Mouse (Mus musculus): Measurements from ENCODE around the gene Nup107. TPM values are rescaled to one million over a fixed set of nuclear protein-coding genes. Genes with fewer than 3 reads are reported as not detected.
"Not testable (repeated sequence)": the region's sequence is repeated elsewhere in the genome, so short reads cannot be mapped to it uniquely, and the experiment has no call there.

Gene Nup107
- polyA plus RNA-seq, 1 experiment from 2014 or later, result 87.5 TPM

GRCm38 (mm10) chr10:117709930-117710603 lies 82.4 kb downstream of the Nup107 start:
- ATAC-seq (ENCODE audit: low FRiP score), result peak; percentile 88
- Histone ChIP-seq H3K27me3 (no peaks in the 10 kb centered on the region), H3K4me2 (peak overlapping the region; percentile 72), H3K27ac (peak overlapping the region; percentile 97), H3K9me3 (no peaks in the 10 kb centered on the region), H3K36me3 (replicated peaks) (peaks cover 27% of the 10 kb centered on the region), H3K4me1 (peaks cover 20% of the 10 kb centered on the region), H3K9ac (peak overlapping the region; percentile 98), H3K4me3 (replicated peaks) (peak overlapping the region; percentile 83)
- under 1% methylated on average over 63 of the region's 71 CpGs for WGBS

GRCm38 (mm10) chr10:117709326-117709830 lies 83.1 kb downstream of the Nup107 start:
- Histone ChIP-seq H3K27ac (peak overlapping the region; percentile 97; the same call in 1 of the 2 replicates), H3K9me3 (no peaks in the 10 kb centered on the region), H3K36me3 (replicated peaks) (peaks cover 34% of the 10 kb centered on the region), H3K4me2 (peak overlapping the region; percentile 72), H3K27me3 (no peaks in the 10 kb centered on the region), H3K4me1 (peaks cover 20% of the 10 kb centered on the region), H3K4me3 (replicated peaks) (peak overlapping the region; percentile 83), H3K9ac (peak overlapping the region; percentile 98)
- WGBS, result 62% methylated on average over 12 of the region's 12 CpGs
- ATAC-seq (ENCODE audit: low FRiP score), result no peak

GRCm38 (mm10) chr10:117708856-117709255 lies 83.6 kb downstream of the Nup107 start:
- peak overlapping the region; percentile 72 for H3K4me2 ChIP-seq
- 93% methylated on average over 9 of the region's 9 CpGs for WGBS
- ATAC-seq (ENCODE audit: low FRiP score), result no peak
- no peaks in the 10 kb centered on the region for H3K9me3 ChIP-seq
- peak overlapping the region; percentile 83 for H3K4me3 ChIP-seq (replicated peaks)
- H3K9ac ChIP-seq, result peak overlapping the region; percentile 98; the same call in 1 of the 2 replicates
- H3K4me1 ChIP-seq, result peaks cover 20% of the 10 kb centered on the region
- H3K36me3 ChIP-seq (replicated peaks), result peaks cover 39% of the 10 kb centered on the region
- H3K27ac ChIP-seq, result no peak overlapping the region
- no peaks in the 10 kb centered on the region for H3K27me3 ChIP-seq

- H3K9ac ChIP-seq, result no peak overlapping the region
- H3K36me3 ChIP-seq (replicated peaks), result peaks cover 44% of the 10 kb centered on the region
- ATAC-seq (ENCODE audit: low FRiP score), result no peak
- H3K27ac ChIP-seq, result no peak overlapping the region
- H3K4me2 ChIP-seq, result no peak overlapping the region
- H3K9me3 ChIP-seq, result no peaks in the 10 kb centered on the region
- peaks cover 20% of the 10 kb centered on the region for H3K4me1 ChIP-seq
- H3K27me3 ChIP-seq, result no peaks in the 10 kb centered on the region
- 96% methylated on average over 2 of the region's 2 CpGs for WGBS
- H3K4me3 ChIP-seq (replicated peaks), result no peak overlapping the region
Observed at GRCm38 (mm10) chr10:117708376-117708775, 84.1 kb downstream of the Nup107 start.

GRCm38 (mm10) chr10:117707114-117707838 lies 85.2 kb downstream of the Nup107 start:
- no peaks in the 10 kb centered on the region for H3K27me3 ChIP-seq
- no peaks in the 10 kb centered on the region for H3K9me3 ChIP-seq
- no peak overlapping the region for H3K9ac ChIP-seq
- WGBS, result 96% methylated on average over 2 of the region's 2 CpGs
- no peak for ATAC-seq (ENCODE audit: low FRiP score)
- no peak overlapping the region for H3K4me3 ChIP-seq (replicated peaks)
- H3K36me3 ChIP-seq (replicated peaks), result peaks cover 53% of the 10 kb centered on the region
- H3K27ac ChIP-seq, result no peak overlapping the region
- peaks cover 20% of the 10 kb centered on the region for H3K4me1 ChIP-seq
- no peak overlapping the region for H3K4me2 ChIP-seq

- no peak overlapping the region for H3K9ac ChIP-seq
- H3K27me3 ChIP-seq, result no peaks in the 10 kb centered on the region
- peaks cover 18% of the 10 kb centered on the region for H3K4me1 ChIP-seq
- no peak overlapping the region for H3K4me2 ChIP-seq
- ATAC-seq (ENCODE audit: low FRiP score), result no peak
- WGBS, result 94% methylated on average over 6 of the region's 6 CpGs
- no peaks in the 10 kb centered on the region for H3K9me3 ChIP-seq
- H3K36me3 ChIP-seq (replicated peaks), result peaks cover 62% of the 10 kb centered on the region
- no peak overlapping the region for H3K4me3 ChIP-seq (replicated peaks)
- no peak overlapping the region for H3K27ac ChIP-seq
Observed at GRCm38 (mm10) chr10:117706440-117706839, 86.1 kb downstream of the Nup107 start.

GRCm38 (mm10) chr10:117705806-117706205 lies 86.7 kb downstream of the Nup107 start:
- no peak for ATAC-seq (ENCODE audit: low FRiP score)
- H3K27ac ChIP-seq, result no peak overlapping the region
- H3K4me3 ChIP-seq (replicated peaks), result no peak overlapping the region
- no peak overlapping the region for H3K4me2 ChIP-seq
- H3K27me3 ChIP-seq, result no peaks in the 10 kb centered on the region
- H3K9ac ChIP-seq, result no peak overlapping the region
- H3K4me1 ChIP-seq, result peaks cover 14% of the 10 kb centered on the region
- no peaks in the 10 kb centered on the region for H3K9me3 ChIP-seq
- peaks cover 66% of the 10 kb centered on the region for H3K36me3 ChIP-seq (replicated peaks)

GRCm38 (mm10) chr10:117704964-117705335 lies 87.6 kb downstream of the Nup107 start:
- no peak for ATAC-seq (ENCODE audit: low FRiP score)
- Histone ChIP-seq H3K4me2 (no peak overlapping the region), H3K9ac (no peak overlapping the region), H3K27me3 (no peaks in the 10 kb centered on the region), H3K36me3 (replicated peaks) (peaks cover 75% of the 10 kb centered on the region), H3K4me1 (peaks cover 14% of the 10 kb centered on the region), H3K27ac (no peak overlapping the region), H3K4me3 (replicated peaks) (no peak overlapping the region), H3K9me3 (no peaks in the 10 kb centered on the region)
- WGBS, result 95% methylated on average over 6 of the region's 6 CpGs

GRCm38 (mm10) chr10:117704314-117704963 lies 88.1 kb downstream of the Nup107 start:
- peaks cover 13% of the 10 kb centered on the region for H3K4me1 ChIP-seq
- WGBS, result 98% methylated on average over 6 of the region's 6 CpGs
- not testable (repeated sequence) for H3K9ac ChIP-seq; H3K9me3 ChIP-seq; H3K27me3 ChIP-seq; ATAC-seq (ENCODE audit: low FRiP score); H3K4me2 ChIP-seq; H3K27ac ChIP-seq; H3K4me3 ChIP-seq (replicated peaks)
- H3K36me3 ChIP-seq (replicated peaks), result peaks cover 80% of the 10 kb centered on the region

- no peaks in the 10 kb centered on the region for H3K9me3 ChIP-seq
- no peak overlapping the region for H3K4me2 ChIP-seq
- H3K36me3 ChIP-seq (replicated peaks), result peaks cover 85% of the 10 kb centered on the region
- no peak for ATAC-seq (ENCODE audit: low FRiP score)
- H3K9ac ChIP-seq, result no peak overlapping the region
- 97% methylated on average over 3 of the region's 3 CpGs for WGBS
- H3K4me3 ChIP-seq (replicated peaks), result no peak overlapping the region
- no peak overlapping the region for H3K27ac ChIP-seq
- peaks cover 4% of the 10 kb centered on the region for H3K4me1 ChIP-seq
- H3K27me3 ChIP-seq, result no peaks in the 10 kb centered on the region
Observed at GRCm38 (mm10) chr10:117703506-117703905, 89.0 kb downstream of the Nup107 start.

GRCm38 (mm10) chr10:117702024-117702833 lies 90.3 kb downstream of the Nup107 start:
- ATAC-seq (ENCODE audit: low FRiP score), result no peak

More at GRCm38 (mm10) chr10:117702024-117702833, 90.3 kb downstream of the Nup107 start:
- H3K27ac ChIP-seq, result no peak overlapping the region
- H3K9ac ChIP-seq, result no peak overlapping the region
- H3K4me3 ChIP-seq (replicated peaks), result no peak overlapping the region
- WGBS, result 96% methylated on average over 6 of the region's 6 CpGs
- H3K27me3 ChIP-seq, result no peaks in the 10 kb centered on the region
- peaks cover 92% of the 10 kb centered on the region for H3K36me3 ChIP-seq (replicated peaks)
- no peaks in the 10 kb centered on the region for H3K9me3 ChIP-seq
- no peak overlapping the region for H3K4me2 ChIP-seq
- H3K4me1 ChIP-seq, result peaks cover 4% of the 10 kb centered on the region

Measured in forebrain, embryonic 12.5 days (tissue).